Mouse (Mus musculus) thymus, postnatal 0 days (tissue): ENCODE data around the gene Msi2. TPM values are rescaled to one million over a fixed set of nuclear protein-coding genes. Genes with fewer than 3 reads are reported as not detected.

Source experiments
- DNase-seq: peaks from one replicate; pipeline ENCODE4 v3.0.0-alpha.2; 2015; ENCODE audit warnings: low spot score
- polyA plus RNA-seq: library from polyadenylated mRNA; unstranded; fragments of >200 nt; fragmentation: Nextera tagmentation; extraction: Ambion mirVana; gene quantifications from 2 replicates; pipeline ENCODE4 v1.2.1, GENCODE M21; 2015

Gene Msi2
- polyA plus RNA-seq, 1 experiment from 2014 or later = 23.0 TPM

DNA sequence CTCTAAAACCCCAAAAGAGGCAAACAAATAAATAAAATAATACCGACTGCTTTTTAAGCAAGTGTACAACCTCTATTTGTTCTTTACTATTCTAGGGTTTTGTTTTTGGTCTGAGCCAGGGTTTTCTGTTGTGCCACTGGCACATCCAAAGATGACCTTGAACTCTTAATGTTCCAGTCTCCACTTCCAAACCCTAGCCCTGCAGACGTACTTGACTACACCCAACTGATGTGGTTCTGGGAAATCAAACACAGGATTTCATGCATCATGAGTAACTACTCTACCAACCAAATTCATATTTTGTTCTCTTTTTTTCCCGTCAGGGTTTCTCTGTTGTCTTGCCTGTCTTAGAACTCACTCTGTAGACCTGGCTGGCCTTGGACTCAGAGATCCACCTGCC, 200.0 kb downstream of the Msi2 start:
- no peak for DNase-seq

DNA sequence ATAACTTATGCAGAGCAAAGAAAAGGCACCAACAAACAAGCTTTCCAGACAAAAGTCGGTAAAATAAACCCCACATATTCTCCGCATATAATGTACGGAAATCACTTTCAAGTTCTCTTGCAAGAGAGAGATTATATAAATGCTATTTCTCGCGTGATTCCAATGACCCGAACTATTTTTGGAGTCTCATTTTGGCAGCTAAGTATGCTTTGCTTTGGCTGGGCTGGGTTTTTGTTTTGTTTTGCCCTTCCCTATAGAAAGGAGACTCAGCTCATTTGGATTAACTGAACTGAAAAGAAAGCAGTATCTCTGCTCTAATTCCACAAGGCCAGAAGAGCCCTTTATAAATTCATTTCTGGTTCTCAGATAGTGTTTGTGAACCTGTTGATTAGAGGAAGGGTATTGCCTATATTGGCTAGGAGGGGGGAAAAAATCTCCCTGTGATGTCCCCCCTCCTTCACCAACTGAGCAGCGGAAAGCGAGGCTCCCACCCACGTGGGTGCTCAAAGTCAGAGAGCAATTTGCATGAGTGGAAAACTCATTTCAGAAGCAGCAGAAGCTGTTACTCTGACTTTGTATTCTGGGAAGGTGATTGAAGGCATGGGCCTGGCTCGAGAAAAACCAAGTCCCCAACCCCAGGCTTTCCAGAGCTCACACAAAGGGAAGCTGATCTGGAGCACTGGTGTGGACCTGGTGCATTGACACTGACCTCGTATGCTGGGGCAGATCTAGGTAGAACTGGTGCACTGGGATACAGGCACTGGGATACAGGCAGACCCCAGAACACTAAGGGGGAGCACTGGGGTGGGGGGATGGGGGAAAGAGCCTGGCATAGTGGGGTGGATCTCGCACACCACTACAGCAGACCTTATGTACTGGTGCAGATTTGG, 201.5 kb downstream of the Msi2 start:
- no peak for DNase-seq

DNA sequence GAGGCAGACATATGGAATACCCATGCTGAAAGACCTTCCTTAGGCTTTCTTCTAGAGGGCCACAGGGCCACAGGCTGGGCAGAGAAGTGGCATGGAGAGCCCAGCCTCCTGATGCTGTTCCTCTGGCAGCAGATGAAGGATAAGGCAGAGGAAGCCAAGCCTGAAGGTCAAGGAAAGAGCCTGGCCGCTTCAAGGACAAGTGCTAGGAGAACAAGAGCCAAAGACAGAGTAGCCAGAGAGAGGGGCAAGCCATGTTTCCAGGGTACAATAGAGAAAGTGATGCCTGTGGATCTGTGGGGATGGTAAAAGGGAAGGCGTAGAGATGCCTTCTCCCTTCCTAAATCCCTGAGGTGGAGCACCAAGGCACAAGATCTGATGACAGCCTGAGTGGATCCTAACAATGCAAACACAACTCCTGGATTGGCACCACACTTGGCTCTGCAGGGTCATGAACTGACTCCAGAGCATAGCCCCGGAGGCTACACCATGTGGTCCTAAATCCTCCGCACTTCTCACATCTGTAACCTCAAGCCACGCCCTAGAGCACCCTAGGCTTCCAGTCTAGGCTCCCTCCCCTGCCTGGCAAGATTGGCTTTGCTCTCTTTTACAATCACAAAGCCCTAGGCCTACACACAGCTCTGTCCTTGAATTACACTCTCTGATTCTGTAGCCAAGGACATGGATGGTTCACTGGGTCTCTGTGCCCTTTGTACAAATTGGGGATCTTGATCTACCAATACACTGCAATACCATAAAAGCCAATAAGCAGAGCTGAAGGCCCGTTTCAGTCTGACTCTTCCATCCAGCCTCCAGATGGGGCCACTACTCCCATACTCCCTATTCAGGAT, 202.4 kb downstream of the Msi2 start:
- DNase-seq = peak; percentile 21

DNA sequence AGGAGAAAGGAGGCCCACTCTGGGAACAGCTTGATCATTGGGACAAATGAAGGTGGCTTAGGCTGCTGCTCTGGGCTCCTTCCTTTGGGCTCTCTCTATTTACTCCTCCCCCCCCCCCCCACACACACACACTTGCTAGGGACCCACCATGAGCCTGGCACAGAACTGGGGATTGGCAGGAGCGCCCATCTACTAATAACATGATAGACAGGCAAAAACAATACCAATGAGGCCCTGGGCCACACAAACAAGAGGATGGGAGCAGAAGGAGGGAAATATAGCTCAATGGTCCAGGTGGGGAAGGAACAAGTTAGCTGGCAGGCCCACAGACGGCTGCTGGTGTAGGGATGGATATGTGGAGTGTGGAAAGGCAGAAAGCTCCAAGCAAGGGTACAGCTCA, 203.0 kb downstream of the Msi2 start:
- DNase-seq = no peak

DNA sequence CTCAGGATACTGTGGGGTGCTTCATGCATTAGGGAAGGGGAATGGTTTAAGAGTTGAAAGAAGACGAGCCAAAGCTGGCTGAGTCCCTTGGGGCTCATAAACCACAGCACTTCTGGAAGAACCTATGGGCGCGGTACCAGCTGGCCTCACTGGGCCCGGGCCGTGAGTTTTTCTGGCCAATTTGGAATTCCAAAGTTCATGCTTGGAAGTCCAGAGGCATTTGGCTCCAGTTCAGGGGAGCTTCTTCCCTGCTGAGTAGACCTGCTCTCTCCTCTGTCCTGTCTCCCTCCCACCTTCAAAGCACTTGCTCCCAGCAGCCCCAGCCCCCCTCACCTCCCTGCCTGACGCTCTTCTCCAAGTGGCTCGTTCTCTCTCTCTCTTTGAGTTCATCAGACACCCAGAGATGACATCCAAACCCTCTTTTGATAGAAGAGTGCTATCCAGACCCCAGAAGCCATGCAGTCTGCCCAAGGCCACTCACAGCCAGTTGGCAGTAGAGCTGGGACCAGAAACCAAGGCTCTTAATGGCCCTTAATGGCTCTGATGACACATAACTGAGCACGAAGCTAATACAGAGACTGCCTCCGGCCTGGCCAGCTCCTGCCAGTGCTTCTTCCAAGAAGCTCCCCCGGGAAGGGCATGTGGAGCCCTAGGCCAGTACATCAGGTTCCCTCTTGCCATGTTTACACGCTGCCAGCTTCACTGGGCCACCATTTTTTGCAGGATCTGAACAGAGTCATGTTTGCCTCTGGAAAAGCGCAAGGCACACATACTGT, 204.0 kb downstream of the Msi2 start:
- no peak for DNase-seq

DNA sequence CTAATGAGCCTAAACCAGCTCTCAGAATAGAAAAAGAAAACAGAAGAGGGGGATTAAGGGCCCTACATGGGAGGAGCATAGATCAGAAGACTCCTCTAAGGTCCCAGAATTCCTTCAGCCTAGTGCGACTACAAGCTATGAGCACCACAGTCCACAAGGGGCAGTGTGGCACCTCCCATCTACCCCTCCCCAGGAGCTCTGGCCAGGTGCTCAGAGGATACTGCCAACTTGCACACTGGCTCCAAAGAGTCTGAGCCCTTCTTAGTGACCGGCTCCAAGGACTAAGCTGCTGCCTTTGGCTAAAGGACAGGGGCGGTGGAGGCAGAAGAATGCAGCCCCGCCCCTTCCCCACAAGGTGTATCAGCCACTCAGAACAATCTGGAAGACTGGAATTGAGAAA, 205.7 kb downstream of the Msi2 start:
- DNase-seq = peak; percentile 62

DNA sequence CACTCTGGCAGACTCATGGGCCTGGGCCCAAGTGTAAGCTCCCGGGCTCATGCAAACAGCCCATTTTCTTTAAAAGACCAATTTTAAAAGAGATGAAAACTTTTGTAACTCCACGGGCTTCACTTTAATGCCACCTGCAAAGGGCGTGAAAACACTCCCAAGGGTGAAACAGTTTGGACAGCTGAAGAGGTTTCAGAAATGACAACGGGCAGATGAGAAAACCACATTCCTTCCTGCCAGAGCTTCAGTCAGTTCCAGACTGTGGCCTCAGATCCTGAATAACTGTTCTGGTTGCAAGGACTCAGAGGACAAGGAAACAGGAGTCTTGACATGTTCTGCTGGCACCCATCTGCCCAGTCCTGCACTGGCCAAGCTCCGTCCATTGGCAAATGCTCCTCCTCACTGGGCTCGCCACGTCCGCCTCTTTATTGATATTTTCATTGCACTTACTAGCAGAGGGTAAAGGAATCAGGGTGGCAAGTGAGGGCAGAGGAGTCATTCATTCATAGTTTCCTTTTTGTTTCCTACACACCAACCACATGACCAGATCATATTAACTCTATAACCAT, 207.9 kb downstream of the Msi2 start:
- no peak for DNase-seq

DNA sequence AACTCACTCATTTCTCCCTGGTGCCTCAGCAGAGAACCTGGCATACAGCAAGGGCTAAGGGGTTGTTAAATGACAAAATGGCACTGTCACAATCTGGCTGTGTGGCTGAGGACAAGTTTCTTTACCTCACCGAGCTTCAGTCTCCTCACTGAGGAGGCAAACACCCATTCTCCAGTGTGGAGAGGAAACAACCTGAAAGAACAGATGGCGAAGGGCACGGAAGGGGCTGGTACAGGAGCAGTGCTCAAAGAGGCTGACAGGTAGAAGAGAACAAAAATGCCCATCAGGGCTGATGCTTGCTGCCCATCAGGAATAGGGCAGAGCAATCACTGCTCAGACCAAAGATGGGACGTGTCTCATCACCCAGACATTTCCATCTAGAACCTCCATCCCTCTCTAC, 208.8 kb downstream of the Msi2 start:
- no peak for DNase-seq

DNA sequence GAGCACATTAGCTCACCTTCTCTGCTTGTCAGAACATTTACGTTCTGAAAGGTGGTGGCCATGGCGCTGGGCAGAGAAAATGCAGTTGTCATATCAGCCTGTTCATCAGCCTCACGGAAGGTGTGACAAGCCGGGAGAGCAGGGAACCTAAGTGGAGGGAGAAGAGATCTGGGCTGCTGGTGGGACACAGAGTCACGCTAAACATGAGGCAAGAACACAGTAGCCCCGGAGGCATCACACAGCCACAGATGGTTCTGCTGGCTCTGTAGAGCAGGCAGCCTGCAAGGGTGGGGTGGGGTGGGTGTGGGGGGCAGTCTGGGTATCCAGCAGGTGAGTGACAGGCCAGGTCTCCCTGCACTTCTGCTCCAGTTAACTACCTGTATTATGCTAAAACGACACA, 210.2 kb downstream of the Msi2 start:
- no peak for DNase-seq

DNA sequence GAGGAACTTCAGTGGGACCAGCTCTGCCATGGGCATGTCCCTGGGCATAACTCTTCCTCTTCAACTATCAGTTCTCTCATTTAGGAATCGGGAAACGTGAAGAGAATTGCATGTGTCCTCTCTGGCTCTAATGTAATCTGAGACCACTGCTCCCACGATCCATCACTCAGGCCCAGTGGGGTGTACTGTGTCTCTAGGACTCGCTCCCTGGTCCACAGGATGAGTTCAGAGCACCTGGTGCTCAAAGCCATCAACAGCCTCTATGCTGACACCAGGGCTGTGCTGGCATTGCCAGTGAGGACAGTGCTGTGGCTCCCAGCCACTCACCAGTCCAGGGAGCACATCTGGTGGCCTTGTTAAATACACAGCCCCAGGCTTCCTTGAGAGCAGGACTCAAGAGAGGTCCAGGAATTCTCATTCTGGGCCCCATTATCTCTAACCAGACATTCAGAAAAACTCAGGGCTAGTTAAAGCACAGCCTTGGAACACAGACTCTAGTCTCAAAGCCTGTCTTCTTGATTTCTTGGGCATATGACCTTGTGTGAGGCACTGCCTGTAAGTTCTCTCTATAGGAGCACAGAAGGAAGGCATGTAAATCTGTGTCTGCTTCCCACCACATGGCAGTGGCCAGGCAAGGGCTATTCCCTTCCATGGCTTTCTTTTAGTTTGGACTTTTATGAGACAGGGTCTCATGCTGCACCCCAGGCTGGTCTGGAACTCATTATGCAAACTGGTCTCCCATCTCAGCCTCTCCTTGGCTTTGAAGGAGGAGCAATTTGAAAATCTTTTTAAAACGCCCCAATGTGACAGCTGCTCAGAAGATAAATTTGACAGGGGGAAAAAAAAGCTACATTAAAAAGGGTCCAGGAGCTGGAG, 211.5 kb downstream of the Msi2 start:
- no peak for DNase-seq

DNA sequence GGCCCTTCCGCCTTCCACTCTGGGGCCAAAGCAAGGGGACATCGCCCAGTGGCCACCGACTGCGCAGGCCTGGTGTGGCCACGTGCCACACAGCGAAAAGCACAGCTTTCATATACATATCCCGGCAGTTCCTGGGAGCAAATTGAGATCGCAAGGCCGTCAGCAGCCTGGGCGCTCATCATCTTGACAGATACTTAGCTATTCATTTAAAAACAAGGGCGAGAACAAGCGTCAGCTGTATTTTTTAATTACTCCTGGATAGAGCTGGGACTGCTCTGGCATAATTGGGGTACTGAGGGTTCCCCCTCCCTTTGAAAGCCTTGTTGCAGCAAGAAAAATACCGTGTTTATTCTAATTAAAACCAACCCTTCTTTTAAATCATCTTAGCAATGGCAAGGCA, 212.2 kb downstream of the Msi2 start:
- DNase-seq = no peak

DNA sequence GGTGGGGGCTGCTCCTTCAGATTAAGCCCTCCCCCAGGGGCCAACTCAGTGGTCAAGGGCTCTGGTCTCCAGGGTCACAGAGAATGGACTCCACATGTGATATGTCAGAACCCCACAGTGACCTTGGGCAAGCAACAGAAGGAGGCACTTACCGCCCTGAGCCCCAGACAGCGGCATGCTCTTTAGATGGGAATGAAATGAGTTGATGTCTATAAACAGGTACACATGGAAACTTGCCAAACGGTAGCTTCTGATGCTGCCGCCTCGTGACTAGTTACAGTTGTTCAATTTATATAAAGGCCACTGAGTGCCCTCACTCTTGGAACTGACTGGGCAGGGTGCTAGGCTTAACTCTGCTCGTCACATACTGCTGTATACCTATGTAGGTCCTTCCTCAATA, 215.7 kb downstream of the Msi2 start:
- no peak for DNase-seq

DNA sequence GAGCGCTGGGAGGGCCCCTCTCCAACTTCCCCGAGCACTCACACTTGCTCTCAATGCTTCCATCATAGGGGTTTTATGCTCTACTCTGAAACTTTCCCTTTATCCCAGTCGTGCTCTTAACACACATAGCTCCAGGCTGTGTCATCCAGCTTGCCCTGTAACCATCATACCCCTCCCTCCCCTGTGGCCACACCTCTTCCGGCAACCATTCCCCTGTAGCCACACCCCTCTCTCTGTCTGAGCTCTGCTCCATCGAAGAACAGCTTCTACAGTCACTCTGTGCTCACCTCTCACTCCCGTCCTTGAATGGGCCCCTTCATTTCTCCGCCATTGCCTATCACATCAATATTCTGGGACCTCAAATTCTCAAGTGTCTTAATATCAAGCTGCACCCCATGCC, 219.8 kb downstream of the Msi2 start:
- no peak for DNase-seq

DNA sequence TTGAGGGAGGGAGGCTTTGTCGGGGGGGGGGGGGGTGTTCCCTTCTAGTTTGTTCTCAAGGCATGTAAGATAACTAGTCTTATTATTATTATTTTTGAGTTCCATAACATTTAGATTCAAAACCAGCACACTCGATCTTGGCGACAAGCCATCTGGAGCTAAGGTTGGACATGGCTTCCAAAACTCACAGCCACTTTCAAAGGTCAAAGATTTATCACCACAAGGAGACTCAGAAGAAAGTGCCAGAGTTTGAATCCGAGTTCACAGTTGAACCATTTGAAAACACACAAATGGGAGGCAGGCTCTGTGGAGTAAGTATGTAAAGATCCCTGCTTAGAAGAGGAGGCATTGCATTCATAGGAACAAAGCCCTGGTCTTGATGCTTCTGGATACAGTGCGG, 221.9 kb downstream of the Msi2 start:
- no peak for DNase-seq

DNA sequence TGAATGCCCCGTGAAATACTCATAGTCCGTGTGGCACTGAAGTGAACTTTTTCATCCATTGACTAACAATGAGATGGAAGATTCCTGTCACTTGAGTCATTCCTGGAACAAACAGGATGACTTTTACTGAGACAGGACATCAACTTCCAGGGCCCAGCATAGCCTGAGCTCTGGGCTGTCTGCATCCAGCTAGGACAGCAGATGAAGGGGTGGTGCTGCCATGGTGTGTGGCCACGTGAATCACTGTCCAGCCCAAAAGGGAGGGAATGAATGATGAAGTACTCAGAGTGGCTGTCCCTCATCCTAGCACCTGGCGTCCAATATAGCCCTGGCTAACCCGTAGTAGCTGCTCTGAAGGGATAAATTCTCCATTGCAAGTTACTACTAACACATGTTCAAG, 222.6 kb downstream of the Msi2 start:
- no peak for DNase-seq

DNA sequence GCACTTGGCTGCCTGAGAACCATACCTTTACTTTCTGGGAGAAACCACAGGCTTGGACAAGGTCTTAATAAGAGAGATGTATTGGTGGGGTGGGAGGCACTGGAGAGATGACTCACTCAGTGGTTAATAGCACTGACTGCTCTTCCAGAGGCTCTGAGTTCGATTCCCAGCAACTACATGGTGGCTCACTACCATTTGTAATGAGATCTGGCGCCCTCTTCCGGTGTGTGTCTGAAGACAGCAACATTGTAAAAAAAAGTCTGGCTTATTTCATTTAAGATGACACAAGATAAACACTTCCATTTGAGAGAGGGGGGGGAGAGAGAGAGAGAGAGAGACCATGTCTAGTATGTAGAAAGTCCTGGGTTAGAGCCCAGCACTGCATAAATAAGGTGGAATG, 223.3 kb downstream of the Msi2 start:
- DNase-seq = no peak

DNA sequence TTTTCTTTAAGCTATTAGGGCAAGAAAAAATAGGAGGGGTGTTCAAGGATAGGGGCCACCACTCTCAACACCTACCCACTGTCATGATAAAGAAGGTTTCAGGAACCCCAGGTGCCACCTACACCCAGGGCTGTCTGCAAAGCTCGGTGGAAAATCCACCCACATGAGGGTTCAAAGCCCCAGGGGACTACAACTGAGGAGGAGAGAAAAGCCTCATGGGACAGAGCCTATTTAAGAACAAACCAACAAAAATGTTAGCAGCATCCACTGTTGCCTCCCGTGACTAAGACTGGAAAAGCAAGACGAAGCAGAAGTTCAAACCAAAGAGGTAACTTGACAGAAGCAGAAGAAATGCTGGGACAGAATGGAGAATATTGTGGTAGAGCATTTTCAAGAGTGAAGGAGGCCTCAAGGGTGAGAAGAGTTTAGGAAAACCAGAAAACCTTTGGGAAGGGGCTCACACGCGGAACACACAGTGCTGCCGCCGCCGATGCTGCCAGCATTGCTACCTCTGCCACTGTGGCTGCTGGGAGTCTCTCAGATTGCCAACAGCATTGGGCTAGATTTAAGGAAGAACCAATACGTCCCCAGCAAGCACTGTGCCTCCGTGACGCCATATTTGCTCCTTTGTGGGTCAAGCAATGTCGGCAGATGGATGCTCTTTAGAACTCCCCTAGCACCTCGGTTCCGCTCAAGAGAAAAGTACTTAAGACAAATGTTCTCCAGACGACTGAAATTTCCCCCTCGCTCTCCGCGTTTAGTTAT, 224.3 kb downstream of the Msi2 start:
- no peak for DNase-seq

DNA sequence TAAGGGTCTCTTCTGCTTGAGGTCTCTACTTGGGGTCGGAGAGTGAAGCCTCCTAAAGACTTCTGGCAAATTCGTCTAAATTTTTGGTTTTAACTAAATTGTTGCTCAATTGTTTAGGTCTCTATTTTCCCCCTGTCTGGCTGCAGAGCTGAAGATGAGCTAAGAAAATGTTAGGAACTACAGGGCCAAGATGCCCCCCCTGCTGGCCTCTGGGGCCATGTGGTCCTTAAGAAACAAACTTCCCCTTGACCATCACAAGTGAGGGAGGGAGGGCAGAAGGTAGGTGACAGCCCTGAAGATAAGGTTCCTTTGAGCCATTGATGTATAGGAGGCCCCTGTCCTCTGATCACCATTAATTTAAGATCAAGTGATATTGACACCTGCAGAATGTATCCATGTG, 225.7 kb downstream of the Msi2 start:
- DNase-seq = no peak

DNA sequence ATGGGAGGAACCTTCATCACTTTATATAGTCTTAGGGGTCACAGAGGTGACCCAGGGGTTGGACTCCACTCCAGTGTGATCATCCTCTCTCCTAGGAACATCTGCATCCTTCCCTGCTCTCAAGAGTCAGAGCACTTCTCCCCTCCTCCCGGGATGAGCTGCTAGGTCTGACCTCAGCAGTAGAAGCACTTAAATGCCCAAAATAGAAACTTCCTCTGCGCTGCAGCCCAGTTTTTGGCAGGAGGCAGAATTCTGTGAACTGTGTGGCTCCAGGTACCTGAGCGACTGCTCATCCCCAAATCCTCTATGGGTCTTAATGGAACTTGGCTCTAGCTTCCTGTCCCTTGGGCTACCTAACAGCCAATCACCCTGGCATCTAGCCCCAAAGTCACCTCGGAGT, 228.3 kb downstream of the Msi2 start:
- no peak for DNase-seq
